Mouse (Mus musculus) heart, postnatal 36 days (tissue): ENCODE measurements around the gene Tpt1. TPM values are rescaled to one million over a fixed set of nuclear protein-coding genes. Genes with fewer than 3 reads are reported as not detected.
A peak's percentile ranks its signal among the peaks of the same experiment; 100 is the strongest.

Experiments
- DNase-seq, 2 experiments: peaks; one replicate each; pipeline ENCODE4 v3.0.0; 2021 to 2022
- intact Hi-C: fragments of 180-260 bp; cut with DNase I; formaldehyde crosslinking; loops from one replicate; pipeline ENCODE4 v1.15.1; 2025
- total RNA-seq, 2 experiments: library from RNA; stranded (reverse); gene quantifications; 2 replicates each; pipeline ENCODE4 v1.2.3; 2021

The Tpt1 gene
- total RNA-seq, 2 experiments from 2014 or later, result 2,953 to 3,079 TPM

- DNase-seq, result peak; percentile 20 to 29
- intact Hi-C loops, result loop anchor here (10.0 kb wide), 1 partner anchor 604 kb away; no protein-coding TSS in a partner anchor
These were observed 25.7 kb downstream of the Tpt1 start for GRCm38 (mm10) chr14:75870631-75871030.

DNA sequence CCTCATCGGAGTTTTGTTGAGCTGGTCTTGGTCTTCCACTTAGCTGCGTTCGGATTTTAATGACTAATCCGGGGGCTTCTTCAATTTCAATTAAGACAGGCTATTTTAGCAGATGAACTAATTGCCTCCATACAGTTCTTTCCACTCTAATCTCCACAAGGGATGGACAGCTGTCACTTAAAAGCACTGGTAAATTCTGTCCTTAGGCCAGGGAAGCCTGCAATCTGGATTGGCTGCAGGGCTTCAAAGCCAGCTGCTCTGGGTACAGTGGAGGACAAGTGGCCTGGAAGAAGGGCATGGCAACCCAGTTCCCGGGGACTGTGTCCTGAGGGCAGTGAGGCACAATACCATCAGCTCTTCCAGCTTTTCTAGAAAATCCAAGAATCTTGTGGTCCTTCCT is 26.2 kb downstream of the Tpt1 start:
- intact Hi-C loops, result loop anchor here (10.0 kb wide), 1 partner anchor 604 kb away; no protein-coding TSS in a partner anchor

DNA sequence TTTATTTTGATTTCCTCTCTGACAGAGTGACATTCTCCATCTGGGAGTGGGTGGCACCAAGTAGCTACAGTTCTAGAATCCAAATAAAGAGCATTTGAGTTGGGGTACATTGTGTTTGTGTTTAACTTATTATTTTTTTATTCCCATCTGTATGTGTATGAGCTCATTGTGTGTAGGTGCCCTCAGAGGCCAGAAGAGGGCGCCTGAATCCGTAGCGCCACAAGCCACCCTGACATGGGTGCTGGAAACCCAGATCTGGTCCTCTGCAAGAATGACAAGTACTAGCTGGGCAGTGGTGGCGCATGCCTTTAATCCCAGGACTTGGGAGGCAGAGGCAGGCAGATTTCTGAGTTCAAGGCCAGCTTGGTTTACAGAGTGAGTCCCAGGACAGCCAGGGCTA is 26.9 kb downstream of the Tpt1 start:
- intact Hi-C loops, result loop anchor here (10.0 kb wide), 1 partner anchor 603 kb away; no protein-coding TSS in a partner anchor
- DNase-seq, result no peak

More for the DNA sequence above, 26.2 kb downstream of the Tpt1 start:
- DNase-seq, result no peak

- DNase-seq, result no peak
These were observed 28.7 kb downstream of the Tpt1 start for GRCm38 (mm10) chr14:75873612-75874011.

GRCm38 (mm10) chr14:75876320-75877043 is 31.6 kb downstream of the Tpt1 start:
- DNase-seq, result peak; percentile 75 to 85
- intact Hi-C loops, result loop anchor here (1.0 to 10.0 kb wide), 2 partner anchors 201 to 598 kb away; no protein-coding TSS in a partner anchor

More at GRCm38 (mm10) chr14:75873612-75874011, 28.7 kb downstream of the Tpt1 start:
- intact Hi-C loops, result loop anchor here (10.0 kb wide), 1 partner anchor 601 kb away; no protein-coding TSS in a partner anchor

- intact Hi-C loops, result loop anchor here (10.0 kb wide), 1 partner anchor 598 kb away; no protein-coding TSS in a partner anchor
- DNase-seq, result no peak
These were observed 32.4 kb downstream of the Tpt1 start for GRCm38 (mm10) chr14:75877297-75877696.

GRCm38 (mm10) chr14:75878980-75879379 is 34.1 kb downstream of the Tpt1 start:
- DNase-seq, result no peak
- intact Hi-C loops, result loop anchor here (10.0 kb wide), 1 partner anchor 596 kb away; no protein-coding TSS in a partner anchor

DNA sequence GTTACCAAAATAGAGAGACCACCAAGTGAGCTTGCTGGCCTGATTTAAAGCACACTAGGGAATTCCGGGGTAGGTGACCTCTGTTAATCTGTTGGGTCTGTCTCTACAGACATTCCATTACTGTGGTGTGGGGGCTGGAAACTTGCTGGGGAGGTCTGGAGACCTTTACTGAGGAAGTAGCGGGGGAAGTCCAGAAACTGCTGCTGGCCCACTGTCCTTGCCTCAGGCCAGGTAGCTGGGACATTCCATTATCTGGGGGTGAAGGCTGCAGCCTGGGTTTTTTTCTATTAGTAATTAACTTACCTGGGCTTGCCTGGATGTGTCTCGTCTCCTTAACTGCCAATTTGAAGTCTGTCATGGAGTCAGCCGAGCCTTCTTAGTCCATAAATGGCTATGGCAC is 37.0 kb downstream of the Tpt1 start:
- no peak for DNase-seq
- intact Hi-C loops, result no loop called here

DNA sequence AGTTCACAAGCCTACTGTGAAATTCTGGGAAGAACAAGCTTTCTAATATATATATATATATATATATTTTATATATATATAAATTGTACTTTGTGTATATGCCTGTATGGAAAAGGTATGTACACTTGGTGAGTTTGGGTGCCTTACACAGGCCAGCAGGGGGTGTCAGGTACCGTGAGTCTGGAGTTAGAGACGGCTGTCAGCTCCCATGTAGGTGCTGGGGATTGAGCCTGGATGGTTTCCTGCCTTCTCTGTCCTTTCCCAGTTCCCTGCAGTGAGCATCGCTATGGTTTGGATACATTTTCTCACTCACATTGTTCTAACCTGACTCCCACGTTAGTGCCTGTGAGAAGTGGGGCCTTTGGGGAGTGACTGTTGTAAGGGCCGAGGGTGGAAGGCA is 38.4 kb downstream of the Tpt1 start:
- intact Hi-C loops, result no loop called here
- DNase-seq, result no peak

DNA sequence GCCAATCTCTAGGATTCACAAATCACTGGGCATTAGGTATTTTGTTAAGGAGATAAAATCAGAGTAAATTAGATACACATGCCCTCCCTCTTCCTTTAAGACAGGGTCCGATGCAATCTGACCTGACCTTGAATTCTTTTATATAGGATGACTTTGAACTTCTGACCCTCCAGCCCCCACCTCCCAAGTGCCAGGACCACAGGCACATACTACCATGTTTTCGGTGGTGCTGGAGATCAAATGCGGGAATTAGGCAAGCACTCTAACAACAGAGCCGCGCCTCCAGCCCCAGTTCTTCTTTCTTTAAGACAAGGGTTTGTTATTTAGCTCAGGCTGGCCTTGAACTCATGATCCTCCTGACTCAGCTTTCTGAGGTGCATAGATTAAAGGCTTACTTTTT is 39.0 kb downstream of the Tpt1 start:
- DNase-seq, result no peak
- intact Hi-C loops, result no loop called here

DNA sequence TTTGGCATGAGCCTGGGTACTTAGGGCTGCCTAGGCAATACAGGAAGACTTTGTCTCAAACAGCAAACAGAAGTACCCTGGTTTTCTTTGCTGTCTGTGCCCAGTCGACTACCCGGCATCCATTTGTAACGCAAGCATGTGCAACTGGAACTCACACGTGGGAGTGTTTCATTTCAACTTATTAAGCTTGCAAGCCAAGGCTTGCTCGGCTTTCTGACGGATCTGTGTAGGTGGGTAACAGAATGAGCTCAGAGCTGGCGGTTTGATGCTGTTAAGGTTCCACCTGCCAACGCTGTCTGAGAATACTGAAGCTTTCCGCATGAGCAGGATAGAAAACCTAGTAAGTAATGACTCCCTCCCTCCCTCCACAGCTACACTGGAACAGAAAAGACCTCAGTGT is 47.2 kb downstream of the Tpt1 start:
- intact Hi-C loops, result no loop called here
- DNase-seq, result no peak

Other genes starting within 250 kb of the Tpt1 start
- not detected for gene Erich6b, start 202.8 kb upstream of the Tpt1 start, total RNA-seq
- gene Cog3, start 90.6 kb upstream of the Tpt1 start, total RNA-seq, result 10 to 100 TPM; 13.4 to 14.8 TPM
- gene Slc25a30, start 58.1 kb upstream of the Tpt1 start, total RNA-seq, result 10 to 100 TPM; 11.0 to 15.5 TPM
- not detected for gene Kctd4, start 109.9 kb downstream of the Tpt1 start, total RNA-seq
- gene Gtf2f2, start 165.8 kb downstream of the Tpt1 start, total RNA-seq, result 10 to 100 TPM; 11.9 to 12.7 TPM